Mouse (Mus musculus) WW6 (cell line): ENCODE data around the gene Mrto4.
"Not testable (repeated sequence)": the region's sequence is repeated elsewhere in the genome, so short reads cannot be mapped to it uniquely, and the experiment has no call there.

Experiments
- DNase-seq: peaks from one replicate; pipeline ENCODE4 v3.0.0-alpha.2; 2013; ENCODE audit warnings: low read depth, low spot score

The Mrto4 gene

GRCm38 (mm10) chr4:139351931-139352711 lies at the start of gene Mrto4, which contains the start of the genes Emc1 and Ubr4:
Gene Mrto4, minus strand, starts transcription at chr4:139352576.
Gene Emc1, plus strand, starts transcription at chr4:139352587.
Gene Ubr4, plus strand, starts transcription at chr4:139352609.
- peak; percentile 46 for DNase-seq

GRCm38 (mm10) chr4:139400487-139400886 lies 48.1 kb upstream of the Mrto4 start:
- no peak for DNase-seq

DNA sequence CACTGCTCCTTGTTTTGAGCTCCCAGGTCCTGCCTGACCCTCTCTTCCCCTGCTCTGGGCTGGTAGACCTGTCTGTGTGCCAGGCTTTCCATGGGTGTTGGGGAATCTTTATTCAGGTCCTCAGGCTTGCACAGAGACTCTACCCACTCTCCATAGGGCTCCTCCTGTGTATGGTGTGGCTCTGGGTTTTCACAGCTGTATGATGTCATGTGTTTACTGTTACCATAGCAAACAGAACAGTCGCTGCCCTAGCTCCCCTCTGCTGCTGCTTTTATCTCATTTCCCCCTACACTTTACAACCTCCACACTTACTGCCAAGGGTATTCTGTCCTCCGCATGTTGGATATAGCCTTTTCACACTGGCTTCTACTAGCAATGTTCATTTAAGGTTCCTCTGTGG lies 43.1 kb upstream of the Mrto4 start:
- DNase-seq = no peak

- no peak for DNase-seq
Measured at GRCm38 (mm10) chr4:139389557-139389956, 37.2 kb upstream of the Mrto4 start.

DNA sequence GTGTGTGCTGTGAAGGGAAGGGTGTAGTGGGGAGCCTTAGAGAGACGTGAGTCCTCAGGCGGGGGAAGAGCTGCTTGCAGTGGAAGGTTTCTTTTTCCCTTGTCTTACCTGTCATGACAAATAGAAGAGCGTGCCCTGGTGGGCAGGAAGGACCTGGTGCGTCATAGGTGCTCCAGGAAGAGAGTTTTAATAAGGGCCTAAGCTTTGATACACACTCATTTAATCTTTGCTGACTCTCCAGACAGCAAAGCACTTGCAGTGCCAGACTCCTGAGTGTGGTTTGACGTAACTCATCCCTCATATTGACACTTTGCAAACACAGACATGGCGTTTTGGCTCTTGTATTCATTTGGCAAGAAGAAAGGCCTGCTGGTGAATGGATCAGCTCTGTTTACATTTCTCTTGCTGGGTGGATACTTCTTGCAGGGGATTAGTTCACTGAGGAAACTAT lies 34.5 kb upstream of the Mrto4 start:
- no peak for DNase-seq

- not testable (repeated sequence) for DNase-seq
Measured at GRCm38 (mm10) chr4:139385841-139386240, 33.5 kb upstream of the Mrto4 start.

- no peak for DNase-seq
Measured at GRCm38 (mm10) chr4:139382231-139382630, 29.9 kb upstream of the Mrto4 start.

- no peak for DNase-seq
Measured at GRCm38 (mm10) chr4:139381452-139381845, 29.1 kb upstream of the Mrto4 start.

GRCm38 (mm10) chr4:139380775-139381451 lies 28.5 kb upstream of the Mrto4 start:
- DNase-seq = no peak

- DNase-seq = peak; percentile 97
Measured at GRCm38 (mm10) chr4:139380207-139380748, 27.9 kb upstream of the Mrto4 start.

DNA sequence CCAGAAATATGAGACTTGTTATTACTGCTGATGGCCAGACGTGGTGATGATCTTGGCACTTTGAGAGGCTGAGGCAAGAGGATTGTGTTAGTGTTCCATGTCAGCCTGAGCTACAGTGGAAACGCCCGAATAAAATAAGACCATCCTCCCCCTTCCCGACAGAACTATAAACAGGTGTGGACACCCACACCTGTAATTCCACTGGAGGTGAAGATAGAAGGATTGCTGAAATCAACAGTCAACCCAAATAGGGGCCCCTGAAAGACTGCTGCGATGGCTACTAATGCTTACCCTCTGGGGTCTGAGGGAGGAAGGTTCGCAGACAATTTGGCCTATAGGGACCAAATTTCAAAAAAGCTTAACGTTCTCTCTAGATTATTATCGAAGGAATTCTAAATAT lies 27.3 kb upstream of the Mrto4 start:
- no peak for DNase-seq

DNA sequence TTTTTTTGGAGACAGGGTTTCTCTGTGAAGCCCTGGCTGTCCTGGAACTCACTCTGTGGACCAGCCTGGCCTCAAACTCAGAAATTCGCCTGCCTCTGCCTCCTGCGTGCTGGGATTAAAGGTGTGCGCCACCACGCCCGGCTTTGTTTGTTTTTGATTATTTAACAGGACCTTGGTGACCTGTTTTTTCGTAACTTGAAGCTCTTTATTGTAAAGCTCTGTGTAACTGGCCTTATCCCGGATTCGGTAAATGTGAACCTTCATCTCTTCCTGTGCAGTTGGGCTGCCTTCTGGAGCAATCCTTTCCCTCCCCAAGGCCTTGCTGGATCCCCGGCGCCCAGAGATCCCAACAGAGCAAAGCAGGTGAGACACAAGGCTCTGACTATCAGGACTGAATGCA lies 21.2 kb upstream of the Mrto4 start:
- no peak for DNase-seq

GRCm38 (mm10) chr4:139373130-139373529 lies 20.8 kb upstream of the Mrto4 start:
- no peak for DNase-seq

DNA sequence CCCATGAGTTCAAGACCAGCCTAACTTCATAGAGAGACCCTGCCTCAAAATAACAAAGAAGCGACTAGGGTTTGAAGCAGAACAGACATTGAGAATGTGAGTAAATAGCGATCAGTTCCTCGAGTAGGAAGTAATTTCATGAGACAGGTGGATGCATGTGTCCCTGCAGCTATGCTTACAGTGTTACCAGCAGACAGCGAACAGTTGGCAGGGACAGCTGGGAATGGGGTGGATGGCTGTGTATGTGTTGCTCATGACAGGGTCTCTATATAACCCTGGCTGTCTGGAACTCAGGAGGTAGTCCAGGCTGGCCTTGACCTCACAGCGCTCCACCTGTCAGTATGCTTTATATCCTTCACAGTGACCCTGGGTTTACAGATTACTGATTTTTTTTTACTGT lies 15.7 kb upstream of the Mrto4 start:
- no peak for DNase-seq

- no peak for DNase-seq
Measured at GRCm38 (mm10) chr4:139367336-139367735, 15.0 kb upstream of the Mrto4 start.

- DNase-seq = no peak
Measured at GRCm38 (mm10) chr4:139360761-139361548, 8.6 kb upstream of the Mrto4 start.

DNA sequence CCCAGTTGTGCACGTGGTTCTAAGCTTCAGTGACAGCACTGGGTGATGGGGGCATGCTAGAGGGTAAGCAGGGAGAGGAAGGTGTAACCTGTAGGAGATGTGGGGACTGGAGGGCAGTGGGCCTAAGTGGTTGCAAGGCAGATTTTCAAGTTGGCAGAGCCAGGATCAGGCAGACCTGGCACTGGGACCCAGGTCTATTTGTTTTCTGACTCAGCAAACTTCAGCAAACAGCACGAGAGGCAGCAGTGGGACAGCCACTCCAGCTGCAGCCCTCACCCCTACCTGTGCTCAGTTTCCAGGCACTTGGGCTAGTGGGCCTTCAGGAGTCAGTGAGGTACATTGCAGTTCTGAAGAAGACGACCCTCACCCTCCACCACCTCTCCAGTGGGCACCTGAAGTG lies 4.8 kb upstream of the Mrto4 start:
- no peak for DNase-seq

DNA sequence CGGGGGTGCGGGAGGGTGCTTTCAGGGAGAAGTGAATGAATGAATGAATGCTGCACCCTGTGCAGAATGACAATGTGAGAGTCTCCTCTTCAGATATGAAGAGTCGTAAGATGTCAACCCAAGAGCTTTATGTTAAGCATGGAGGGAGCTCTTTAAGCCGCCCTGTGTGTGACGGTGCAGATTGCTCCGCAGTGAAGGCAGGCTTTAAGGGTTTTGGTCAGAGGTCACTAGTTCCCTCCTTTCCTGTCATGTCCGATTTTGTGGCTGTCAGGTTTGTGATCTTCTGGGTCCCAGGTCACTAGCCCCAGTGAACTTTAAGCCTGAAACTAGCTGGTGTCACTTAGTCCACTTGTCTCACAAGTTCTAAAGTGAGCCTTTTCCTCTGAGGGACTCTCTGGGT lies 456 bp upstream of the Mrto4 start:
- no peak for DNase-seq

DNA sequence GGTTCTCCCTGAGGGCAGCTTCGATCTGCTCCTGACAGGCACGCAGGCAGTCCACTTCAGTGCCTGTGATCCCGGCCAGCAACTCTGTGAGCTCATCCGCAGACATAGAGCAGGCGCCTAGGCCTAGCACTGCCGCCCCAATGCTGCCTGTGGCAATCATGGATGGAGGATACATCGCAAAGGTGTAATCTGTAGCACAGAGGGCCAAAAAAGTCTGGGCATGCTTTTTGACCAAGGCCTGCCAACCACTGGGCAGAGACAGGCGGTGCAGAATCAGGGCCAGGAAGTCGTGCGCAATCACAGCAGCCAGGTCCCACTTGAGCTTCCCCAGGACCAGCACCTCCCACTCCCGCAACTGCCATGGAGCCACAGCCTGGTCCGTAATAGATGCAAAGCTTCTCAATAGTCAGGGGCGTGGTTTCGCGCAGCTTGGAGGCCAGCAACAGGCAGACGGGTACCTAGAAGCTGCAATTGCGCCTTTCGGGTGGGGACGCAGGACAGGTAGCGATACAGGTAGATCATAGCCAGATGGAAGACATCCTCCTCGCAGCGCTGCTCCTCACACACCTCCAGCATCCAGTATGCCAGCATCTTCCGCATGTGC lies 6.9 kb downstream of the Mrto4 start:
- DNase-seq = no peak

DNA sequence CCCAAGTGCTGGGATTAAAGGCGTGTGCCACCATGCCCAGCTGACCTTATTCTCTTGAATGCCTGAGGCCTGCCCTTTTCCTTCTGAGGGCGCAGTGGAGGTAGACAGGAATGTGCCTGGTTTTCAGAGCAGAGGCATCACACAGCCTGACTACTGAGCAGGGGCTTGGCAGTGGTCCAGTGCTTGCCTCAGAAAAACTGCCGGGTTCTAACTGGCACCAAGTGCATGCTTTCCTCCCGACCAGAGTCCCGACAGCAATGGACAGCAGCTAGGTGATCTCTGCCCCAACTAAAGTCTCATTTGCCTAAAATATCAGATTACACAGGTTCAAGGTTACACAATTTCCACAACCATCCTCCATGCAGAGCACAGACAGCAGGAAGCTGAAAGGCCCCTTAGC lies 8.7 kb downstream of the Mrto4 start:
- no peak for DNase-seq

DNA sequence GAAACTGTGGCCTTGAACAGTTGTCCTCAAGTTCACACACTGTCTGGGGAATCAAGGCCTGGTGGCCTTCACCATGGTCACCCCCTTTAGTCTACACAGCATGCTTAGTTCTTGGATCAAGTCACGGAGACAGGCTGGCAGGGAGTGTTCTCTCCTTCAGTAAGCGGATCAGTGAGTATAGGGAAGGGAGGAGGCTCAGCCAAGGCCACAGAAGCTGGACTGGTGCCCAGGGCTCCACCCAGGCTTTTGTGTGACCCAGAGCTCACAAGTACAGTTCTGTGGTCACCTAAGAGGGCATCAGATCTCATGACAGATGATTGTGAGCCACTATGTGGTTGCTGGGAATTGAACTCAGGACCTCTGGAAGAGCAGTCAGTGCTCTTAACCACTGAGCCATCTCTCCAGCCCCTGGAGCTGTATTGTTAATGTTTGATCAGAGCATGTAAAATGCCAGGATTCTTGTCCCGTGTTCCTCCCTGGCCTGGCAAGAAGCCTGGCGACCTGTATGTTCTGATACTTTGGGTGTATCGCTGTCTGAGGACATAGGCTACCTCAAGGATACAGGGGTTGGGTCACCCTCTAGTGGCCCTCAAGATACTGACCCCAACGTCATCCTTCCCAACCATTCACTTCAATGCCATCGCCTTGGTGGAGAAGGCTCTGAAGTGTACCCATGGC lies 10.7 kb downstream of the Mrto4 start:
- no peak for DNase-seq
